Mouse (Mus musculus) forebrain, embryonic 10.5 days (tissue): ENCODE measurements around the gene Sgf29. TPM values are rescaled to one million over a fixed set of nuclear protein-coding genes. Genes with fewer than 3 reads are reported as not detected.
"Not testable (repeated sequence)": the region's sequence is repeated elsewhere in the genome, so short reads cannot be mapped to it uniquely, and the experiment has no call there.

Experiments
- DNase-seq: peaks from one replicate; pipeline ENCODE4 v3.0.0-alpha.2; 2017; ENCODE audit warnings: low spot score; ENCODE audit errors: extremely low spot score
- H3K27ac ChIP-seq: fragments of 300-500 bp; sonication (generic); 2 replicates; pipeline ENCODE4 v1.5.1; 2016; ENCODE audit warnings: mild to moderate bottlenecking
- H3K27me3 ChIP-seq: fragments of 300-500 bp; sonication (generic); 2 replicates; pipeline ENCODE4 v1.6.1; 2016; ENCODE audit warnings: mild to moderate bottlenecking; ENCODE audit not compliant: poor library complexity, severe bottlenecking
- H3K36me3 ChIP-seq: fragments of 300-500 bp; sonication (generic); replicated peaks from 2 replicates; pipeline ENCODE4 v1.6.1; 2016; ENCODE audit warnings: mild to moderate bottlenecking, moderate library complexity
- H3K4me1 ChIP-seq: fragments of 300-500 bp; sonication (generic); 2 replicates; pipeline ENCODE4 v1.6.1; 2016
- H3K4me3 ChIP-seq: fragments of 300-500 bp; sonication (generic); 2 replicates; pipeline ENCODE4 v1.5.1; 2016; ENCODE audit warnings: mild to moderate bottlenecking, moderate library complexity
- H3K9me3 ChIP-seq: fragments of 300-500 bp; sonication (generic); 2 replicates; pipeline ENCODE4 v1.6.1; 2016; ENCODE audit warnings: mild to moderate bottlenecking, moderate library complexity
- WGBS: fragments of 180-500 bp; shearing (Covaris S2); methylation state at CpG from one replicate; pipeline ENCODE4 v1.1.7; 2016; 5-methylcytosine and 5-hydroxymethylcytosine counted together
- polyA plus RNA-seq: library from polyadenylated mRNA; unstranded; fragments of >200 nt; fragmentation: Nextera tagmentation; extraction: Ambion mirVana; gene quantifications from 2 replicates; pipeline ENCODE4 v1.2.1, GENCODE M21; 2016

Sgf29 gene
- polyA plus RNA-seq, 1 experiment from 2014 or later = 64.5 TPM

- Histone ChIP-seq H3K27ac (no peak overlapping the region), H3K4me1 (peaks cover 7% of the 10 kb centered on the region), H3K36me3 (no peaks in the 10 kb centered on the region), H3K9me3 (no peaks in the 10 kb centered on the region), H3K27me3 (no peaks in the 10 kb centered on the region), H3K4me3 (no peak overlapping the region)
- DNase-seq = no peak
- 66% methylated on average over 6 of the region's 6 CpGs for WGBS
These were observed 23.7 kb upstream of the Sgf29 start for GRCm38 (mm10) chr7:126625369-126625768.

- H3K4me3 ChIP-seq = no peak overlapping the region
- H3K27ac ChIP-seq = no peak overlapping the region
- peaks cover 7% of the 10 kb centered on the region for H3K4me1 ChIP-seq
- H3K36me3 ChIP-seq = no peaks in the 10 kb centered on the region
- no peaks in the 10 kb centered on the region for H3K9me3 ChIP-seq
- 81% methylated on average over 3 of the region's 3 CpGs for WGBS
- no peaks in the 10 kb centered on the region for H3K27me3 ChIP-seq
- no peak for DNase-seq
These were observed 23.1 kb upstream of the Sgf29 start for GRCm38 (mm10) chr7:126625807-126626600.

- H3K27me3 ChIP-seq = no peaks in the 10 kb centered on the region
- no peak for DNase-seq
- no peaks in the 10 kb centered on the region for H3K36me3 ChIP-seq
- H3K27ac ChIP-seq = no peak overlapping the region
- peaks cover 7% of the 10 kb centered on the region for H3K4me1 ChIP-seq
- 80% methylated on average over 6 of the region's 6 CpGs for WGBS
- no peaks in the 10 kb centered on the region for H3K9me3 ChIP-seq
- H3K4me3 ChIP-seq = no peak overlapping the region
These were observed 21.0 kb upstream of the Sgf29 start for GRCm38 (mm10) chr7:126628111-126628510.

DNA sequence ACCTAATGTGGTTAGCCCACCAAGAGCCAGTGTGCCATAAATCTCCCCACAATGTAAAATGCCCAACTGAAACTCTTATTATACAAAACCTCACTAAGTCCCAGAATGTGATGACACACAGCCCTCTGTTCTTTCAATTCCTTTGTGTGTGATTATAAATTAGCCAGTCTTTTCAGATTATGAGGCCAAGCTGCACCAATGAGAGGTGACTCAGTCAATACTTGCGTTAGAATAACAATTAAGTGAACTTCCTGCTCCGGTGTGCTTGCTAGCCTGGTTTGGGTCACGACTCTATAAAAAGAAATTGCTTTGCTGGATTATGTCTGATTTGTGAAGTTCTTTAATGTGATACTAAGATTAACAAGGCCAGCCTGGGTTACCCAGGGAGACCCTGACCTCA is 19.2 kb upstream of the Sgf29 start:
- 62% methylated on average over 3 of the region's 3 CpGs for WGBS

GRCm38 (mm10) chr7:126630824-126631518 is 18.1 kb upstream of the Sgf29 start, which contains the start of gene Nupr1:
TSS of gene Nupr1 (minus strand) at chr7:126630861.
- no peak for DNase-seq
- Histone ChIP-seq H3K4me1 (peaks cover 3% of the 10 kb centered on the region; the same call in 1 of the 2 replicates), H3K27me3 (no peaks in the 10 kb centered on the region), H3K27ac (no peak within 1 kb of the TSS), H3K9me3 (no peaks in the 10 kb centered on the region), H3K4me3 (no peak within 1 kb of the TSS), H3K36me3 (no peaks in the 10 kb centered on the region)
- 93% methylated on average over 4 of the region's 4 CpGs for WGBS

More for the DNA sequence above, 19.2 kb upstream of the Sgf29 start:
- no peak overlapping the region for H3K4me3 ChIP-seq
- DNase-seq = no peak
- H3K36me3 ChIP-seq = no peaks in the 10 kb centered on the region
- no peaks in the 10 kb centered on the region for H3K27me3 ChIP-seq
- no peaks in the 10 kb centered on the region for H3K9me3 ChIP-seq
- H3K4me1 ChIP-seq = peaks cover 7% of the 10 kb centered on the region
- H3K27ac ChIP-seq = no peak overlapping the region

- Histone ChIP-seq H3K27me3 (no peaks in the 10 kb centered on the region), H3K36me3 (no peaks in the 10 kb centered on the region), H3K27ac (no peak overlapping the region), H3K4me1 (peaks cover 3% of the 10 kb centered on the region; the same call in 1 of the 2 replicates), H3K9me3 (no peaks in the 10 kb centered on the region), H3K4me3 (no peak overlapping the region)
- DNase-seq = no peak
- WGBS = 85% methylated on average over 2 of the region's 2 CpGs
These were observed 16.6 kb upstream of the Sgf29 start for GRCm38 (mm10) chr7:126632478-126632877.

DNA sequence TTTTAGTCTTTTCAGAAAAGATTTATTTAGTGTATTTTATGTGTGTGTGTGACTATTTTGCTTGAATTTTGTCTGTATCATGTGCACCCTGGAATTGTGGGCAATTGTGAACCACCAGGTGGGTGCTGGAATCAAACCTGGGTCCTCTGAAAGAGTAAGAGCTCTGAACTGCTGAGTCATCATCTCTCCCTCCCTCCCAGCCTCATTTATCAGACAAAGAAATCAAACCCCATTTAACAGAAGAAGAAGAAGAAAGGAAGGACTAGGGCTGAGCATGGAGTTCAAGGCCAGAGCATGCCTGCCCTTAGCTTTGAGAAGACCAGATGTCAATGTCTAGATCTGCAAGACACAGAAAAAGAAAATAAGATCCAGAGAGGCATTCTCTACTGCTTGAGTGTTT is 13.7 kb upstream of the Sgf29 start:
- Histone ChIP-seq H3K27me3 (no peaks in the 10 kb centered on the region), H3K27ac (no peak overlapping the region), H3K4me3 (no peak overlapping the region), H3K9me3 (no peaks in the 10 kb centered on the region), H3K36me3 (no peaks in the 10 kb centered on the region), H3K4me1 (no peaks in the 10 kb centered on the region)
- no peak for DNase-seq

DNA sequence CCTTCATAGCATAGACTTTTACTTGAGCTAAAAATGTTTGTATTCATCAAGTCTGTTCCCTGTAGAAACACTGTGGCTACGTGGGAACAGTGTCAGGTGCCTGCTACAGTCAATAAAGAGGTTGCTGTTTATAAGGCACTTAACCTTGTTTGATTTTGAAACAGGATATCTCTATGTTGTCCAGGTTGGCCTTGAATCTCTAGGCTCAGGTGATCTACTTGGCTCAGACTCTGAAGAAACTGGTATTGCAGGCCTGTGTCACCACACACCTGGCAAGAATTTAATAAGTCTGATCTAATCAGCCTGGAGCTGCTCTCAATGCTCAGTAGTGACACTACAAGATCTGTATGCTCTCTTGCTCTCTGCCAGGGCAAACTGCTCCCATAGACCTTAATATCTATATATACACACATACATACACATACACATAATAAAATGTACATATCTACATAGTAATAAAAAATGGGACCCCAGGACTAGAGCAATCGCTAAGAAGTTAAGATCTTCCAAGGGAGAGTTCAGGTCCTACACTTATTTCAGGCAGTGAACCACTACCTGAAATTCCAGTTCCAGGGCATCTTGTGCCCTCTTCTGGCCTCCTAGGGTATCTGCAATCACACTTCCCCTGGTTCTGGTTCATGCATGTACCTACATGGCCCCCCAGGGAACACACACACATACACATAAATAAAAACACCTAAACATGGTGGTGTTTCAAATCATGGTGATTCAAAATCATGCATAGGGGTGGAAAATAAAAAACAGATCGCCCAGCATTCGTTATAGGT is 12.2 kb upstream of the Sgf29 start:
- 20% methylated on average over 4 of the region's 4 CpGs for WGBS
- no peak for DNase-seq
- Histone ChIP-seq H3K4me1 (no peaks in the 10 kb centered on the region), H3K27ac (no peak overlapping the region), H3K4me3 (no peak overlapping the region), H3K27me3 (no peaks in the 10 kb centered on the region), H3K9me3 (no peaks in the 10 kb centered on the region), H3K36me3 (no peaks in the 10 kb centered on the region)

DNA sequence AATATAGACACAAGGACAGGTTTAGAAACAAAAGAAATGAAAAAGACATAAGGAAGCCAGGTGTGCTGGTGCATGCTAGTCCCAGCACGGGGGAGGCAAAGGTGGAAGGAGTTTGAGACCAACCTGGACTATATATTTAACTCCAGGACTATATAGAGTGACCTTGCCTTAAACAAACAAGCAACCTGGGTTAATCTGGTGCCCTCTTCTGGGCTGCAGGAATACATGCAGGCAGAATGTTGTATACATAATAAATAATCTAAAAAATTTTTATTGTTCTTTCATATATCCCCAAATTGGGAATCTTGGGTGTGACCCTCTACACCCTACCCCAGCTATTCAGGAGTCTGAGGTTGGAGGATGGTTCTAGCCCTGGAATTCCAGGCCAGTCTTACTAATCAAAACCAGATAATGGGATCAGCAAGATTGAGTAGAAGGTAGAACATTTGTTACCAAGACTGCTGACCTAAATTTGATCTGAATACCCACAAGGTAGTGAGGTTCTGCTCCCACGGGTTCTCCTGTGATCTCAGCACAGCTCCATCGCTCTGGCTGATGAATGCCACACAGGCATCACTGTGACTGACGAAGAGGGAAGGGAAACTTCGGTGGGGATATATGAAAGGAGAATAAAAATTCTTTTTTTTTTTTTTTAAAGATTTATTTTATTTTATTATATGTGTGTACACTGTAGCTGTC is 6.4 kb upstream of the Sgf29 start:
- Histone ChIP-seq H3K4me3 (no peak overlapping the region), H3K9me3 (no peaks in the 10 kb centered on the region), H3K27me3 (no peaks in the 10 kb centered on the region), H3K27ac (no peak overlapping the region), H3K36me3 (no peaks in the 10 kb centered on the region), H3K4me1 (peaks cover 9% of the 10 kb centered on the region; the same call in 1 of the 2 replicates)
- 76% methylated on average over 5 of the region's 5 CpGs for WGBS
- DNase-seq = no peak

GRCm38 (mm10) chr7:126643244-126643617 is 5.9 kb upstream of the Sgf29 start:
- not testable (repeated sequence) for H3K4me1 ChIP-seq, DNase-seq, H3K9me3 ChIP-seq, H3K27ac ChIP-seq, H3K27me3 ChIP-seq, H3K36me3 ChIP-seq, H3K4me3 ChIP-seq
- WGBS = 61% methylated on average over 3 of the region's 3 CpGs

DNA sequence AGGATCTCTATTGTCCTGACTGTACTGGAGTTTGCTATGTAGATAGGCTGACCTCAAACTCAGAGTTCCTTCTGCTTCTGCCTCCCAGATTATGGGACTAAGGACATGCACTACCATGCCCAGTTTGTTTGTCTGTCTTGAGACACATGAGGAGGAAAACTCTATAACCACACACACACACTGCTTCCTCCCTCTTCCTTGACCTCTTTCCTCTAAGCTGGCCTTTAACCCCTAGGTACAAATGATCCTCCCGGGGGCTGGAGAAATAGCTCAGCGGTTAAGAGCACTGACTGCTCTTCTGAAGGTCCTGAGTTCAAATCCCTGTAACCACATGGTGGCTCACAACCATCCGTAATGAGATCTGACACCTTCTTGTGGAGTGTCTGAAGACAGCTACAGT is 4.8 kb upstream of the Sgf29 start:
- H3K27me3 ChIP-seq = no peaks in the 10 kb centered on the region
- no peaks in the 10 kb centered on the region for H3K36me3 ChIP-seq
- H3K9me3 ChIP-seq = no peaks in the 10 kb centered on the region
- no peak overlapping the region for H3K27ac ChIP-seq
- no peak overlapping the region for H3K4me3 ChIP-seq
- peaks cover 17% of the 10 kb centered on the region for H3K4me1 ChIP-seq
- WGBS = 75% methylated on average over 3 of the region's 3 CpGs
- no peak for DNase-seq

DNA sequence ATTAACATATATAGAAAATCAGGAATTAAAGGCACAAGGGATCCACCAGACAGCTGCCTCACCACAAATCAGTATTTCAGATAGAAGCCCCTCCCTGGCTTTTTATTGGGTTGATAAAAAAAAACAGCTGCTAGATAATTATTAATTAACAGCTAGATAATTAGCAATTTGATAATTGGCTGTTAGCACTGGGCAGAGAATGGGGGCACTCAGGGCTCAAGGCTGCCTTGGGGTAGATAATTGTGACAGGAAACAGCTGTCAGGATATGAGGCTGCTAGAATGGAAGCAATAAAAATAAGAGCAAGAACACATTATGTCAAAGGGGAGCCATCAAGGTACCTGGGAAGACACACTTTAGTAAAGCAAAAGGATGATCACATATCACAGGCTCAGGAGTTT is 4.2 kb upstream of the Sgf29 start:
- H3K27ac ChIP-seq = no peak overlapping the region
- no peaks in the 10 kb centered on the region for H3K9me3 ChIP-seq
- H3K4me3 ChIP-seq = no peak overlapping the region
- no peak for DNase-seq
- H3K36me3 ChIP-seq = no peaks in the 10 kb centered on the region
- H3K27me3 ChIP-seq = no peaks in the 10 kb centered on the region
- peaks cover 22% of the 10 kb centered on the region for H3K4me1 ChIP-seq
